Mouse (Mus musculus): Measurements from ENCODE around the gene Slc34a2. TPM values are rescaled to one million over a fixed set of nuclear protein-coding genes. Genes with fewer than 3 reads are reported as not detected.

The Slc34a2 gene
- not detected for total RNA-seq (2021)

GRCm38 (mm10) chr5:53037781-53038180, at the start of gene Slc34a2:
TSS of gene Slc34a2 (plus strand) at chr5:53038081.
- DNase-seq (ENCODE audit: extremely low spot score in 1 of 2, low spot score in 1 of 2): no peak

DNA sequence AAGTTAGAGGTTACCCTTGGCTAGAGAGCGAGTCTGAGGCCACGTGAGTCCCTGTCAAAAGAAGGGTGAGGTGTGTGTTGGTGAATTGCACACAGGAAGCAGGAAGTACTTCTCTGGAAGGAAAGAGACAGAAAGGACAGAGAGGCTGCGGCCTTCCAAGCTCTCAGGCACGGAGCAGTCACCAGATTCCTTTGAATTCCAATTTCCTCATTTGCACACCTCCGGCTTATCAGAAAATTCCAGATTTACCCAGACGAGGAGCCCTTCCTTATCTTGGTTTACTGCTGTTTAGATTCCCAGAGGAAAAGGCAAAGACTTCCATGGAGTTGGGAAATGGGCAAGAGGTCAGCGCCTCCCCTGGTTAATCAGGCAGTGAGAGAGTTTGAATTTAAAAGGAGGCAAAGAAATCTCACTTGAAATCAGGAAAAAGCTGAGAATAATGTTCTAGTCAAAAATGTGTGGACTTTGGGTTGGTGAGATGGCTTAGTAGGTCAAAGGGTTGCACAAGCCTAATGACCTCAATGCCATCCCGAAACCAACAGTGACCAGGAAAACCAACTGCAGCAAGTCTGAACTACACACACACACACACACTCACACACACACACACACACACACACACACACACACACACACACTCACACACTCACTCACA, 47.1 kb upstream of the Slc34a2 start:
- no peak for DNase-seq (ENCODE audit: extremely low spot score in 1 of 2, low spot score in 1 of 2)

DNA sequence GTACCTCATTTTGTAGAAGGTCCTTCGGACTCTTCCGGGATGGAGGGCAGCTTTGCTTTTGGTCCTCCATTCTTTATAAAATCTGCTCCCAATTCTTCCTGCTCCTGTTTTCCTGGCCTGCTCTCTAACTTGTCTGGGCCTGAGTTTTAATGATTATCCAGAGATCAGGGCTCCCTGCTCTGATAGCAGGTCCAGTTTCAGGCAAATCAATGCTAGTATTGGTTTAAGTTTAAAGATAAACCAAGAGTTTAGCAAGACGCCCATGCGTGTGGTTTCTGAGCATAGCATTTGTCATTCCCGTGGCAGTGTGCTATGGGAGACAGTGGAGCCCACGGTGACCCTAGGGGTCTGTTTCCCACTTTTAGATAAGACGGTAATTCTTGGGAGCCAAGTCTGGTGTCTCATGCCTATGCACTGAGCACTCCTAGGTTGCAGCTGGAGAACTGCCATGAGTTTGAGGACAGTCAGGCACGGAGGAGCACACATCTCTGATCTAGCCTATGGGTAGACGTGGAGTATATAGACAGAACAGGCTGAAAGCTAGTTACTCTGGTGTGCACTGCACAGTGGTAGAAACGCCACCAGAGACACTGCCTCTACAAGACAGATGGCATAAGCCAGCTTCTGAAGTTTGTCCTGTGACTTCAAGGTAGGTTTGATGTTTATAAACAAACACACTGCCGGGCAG, 45.5 kb upstream of the Slc34a2 start:
- no peak for DNase-seq (ENCODE audit: extremely low spot score in 1 of 2, low spot score in 1 of 2)

DNA sequence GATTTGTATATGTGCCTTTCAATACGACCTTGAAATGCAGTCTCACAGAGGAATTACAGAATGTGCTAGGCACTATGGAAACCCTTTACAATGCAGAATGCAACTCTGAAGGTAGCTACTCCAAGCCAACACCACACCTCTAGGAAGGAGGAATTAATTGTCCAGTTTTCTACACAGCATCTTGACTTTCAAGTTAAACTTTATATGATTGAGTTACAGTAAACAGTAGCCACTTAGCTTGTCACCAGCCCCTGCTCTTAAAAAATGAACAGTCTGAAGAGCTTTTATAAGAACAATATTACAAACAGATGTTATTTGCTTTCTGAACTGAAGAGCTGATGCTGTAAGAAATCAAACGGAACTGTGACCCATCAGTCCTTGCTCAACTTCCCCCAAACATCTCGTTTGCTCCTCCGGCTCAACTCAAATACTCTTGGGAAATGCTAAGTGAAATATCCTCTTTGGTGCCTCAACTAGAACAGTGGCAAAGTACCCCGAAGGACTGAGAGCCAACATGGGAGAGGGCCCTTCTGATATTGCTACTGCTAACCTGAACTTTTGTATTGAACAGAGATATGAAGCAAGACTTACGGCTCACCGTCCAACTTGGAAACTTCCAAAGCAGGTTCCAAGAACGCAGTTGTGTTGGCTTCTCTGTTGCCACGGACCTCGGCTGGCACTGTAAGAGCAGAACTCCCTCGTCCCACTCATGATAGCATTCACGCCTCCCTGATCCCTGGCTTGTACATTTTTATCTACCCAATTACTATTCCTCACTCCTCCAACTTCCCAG, 44.2 kb upstream of the Slc34a2 start:
- no peak for DNase-seq (ENCODE audit: extremely low spot score in 1 of 2, low spot score in 1 of 2)

- DNase-seq (ENCODE audit: extremely low spot score in 1 of 2, low spot score in 1 of 2): no peak
These were observed 42.4 kb upstream of the Slc34a2 start for GRCm38 (mm10) chr5:52995461-52995860.

GRCm38 (mm10) chr5:52996145-52996544, 41.7 kb upstream of the Slc34a2 start:
- no peak for DNase-seq (ENCODE audit: extremely low spot score in 1 of 2, low spot score in 1 of 2)

DNA sequence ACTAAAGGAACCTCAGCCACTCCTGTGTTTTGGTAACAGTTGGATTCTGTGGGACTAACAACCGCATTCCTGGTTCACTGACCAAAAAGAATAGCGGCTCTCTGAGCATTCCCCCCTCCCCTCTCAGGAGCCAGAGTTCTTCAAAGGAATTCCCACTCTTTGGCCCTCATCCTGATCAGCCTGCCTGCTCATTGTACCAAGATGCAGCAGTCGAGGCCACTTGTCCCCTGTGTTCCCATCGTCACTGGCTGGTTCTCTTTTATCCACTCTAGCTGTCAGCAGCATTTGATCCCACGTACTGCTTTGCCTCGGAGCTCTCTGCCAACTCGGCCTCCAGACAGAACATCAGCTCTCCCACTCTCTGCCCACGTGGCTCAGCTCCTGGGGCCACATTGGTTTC, 41.3 kb upstream of the Slc34a2 start:
- no peak for DNase-seq (ENCODE audit: extremely low spot score in 1 of 2, low spot score in 1 of 2)

DNA sequence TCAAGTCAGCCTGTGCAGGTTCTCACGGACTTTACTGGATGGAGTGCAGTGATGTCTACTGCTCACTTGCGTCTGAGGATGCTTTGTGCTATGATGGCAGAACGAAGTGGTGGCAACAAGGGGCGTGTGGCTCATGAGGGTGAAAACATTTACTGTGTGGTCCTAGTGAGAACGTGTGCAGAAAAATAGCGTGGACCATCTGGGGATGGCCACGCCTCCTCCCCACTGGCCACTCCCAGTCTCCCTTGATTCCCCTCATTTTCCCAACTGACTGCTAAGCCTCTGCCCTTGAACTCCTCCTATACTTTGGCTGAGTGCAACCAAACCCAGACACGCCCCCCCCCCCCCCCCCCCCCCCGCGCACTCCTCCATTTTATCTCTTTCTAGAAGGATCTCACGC, 40.8 kb upstream of the Slc34a2 start:
- no peak for DNase-seq (ENCODE audit: extremely low spot score in 1 of 2, low spot score in 1 of 2)

DNA sequence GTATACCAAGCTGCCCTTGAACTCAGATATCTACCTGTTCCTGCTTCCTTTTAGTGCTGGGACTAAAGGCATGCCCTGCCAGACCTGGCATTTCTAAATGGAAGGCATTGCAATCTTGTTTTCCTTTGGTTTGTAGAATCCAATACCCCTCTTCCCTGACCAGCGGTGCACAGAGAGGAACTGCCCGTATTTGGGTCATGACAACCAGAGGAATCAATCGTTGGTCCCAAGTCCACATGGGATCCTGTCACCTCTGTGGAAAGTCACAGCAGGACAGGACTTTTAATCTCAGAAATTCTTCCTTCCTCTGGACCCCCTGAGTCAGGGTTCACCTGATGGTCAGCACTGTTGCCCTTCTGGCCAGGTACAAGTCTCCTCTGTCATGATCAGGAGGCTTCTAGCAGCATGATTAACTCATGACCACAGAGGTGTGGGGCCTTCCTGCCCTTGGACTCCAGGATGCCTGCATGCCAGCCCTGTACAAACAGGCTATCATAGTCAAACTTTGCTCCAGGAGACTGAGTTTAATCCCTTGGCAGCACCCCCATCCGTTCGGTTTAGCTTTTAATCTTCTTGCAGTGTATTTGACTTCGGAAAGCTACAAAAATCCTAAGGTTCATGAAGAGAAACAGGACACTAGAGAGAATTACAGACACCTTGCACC, 39.7 kb upstream of the Slc34a2 start:
- no peak for DNase-seq (ENCODE audit: extremely low spot score in 1 of 2, low spot score in 1 of 2)

GRCm38 (mm10) chr5:53000169-53000872, 37.6 kb upstream of the Slc34a2 start:
- DNase-seq (ENCODE audit: extremely low spot score in 1 of 2, low spot score in 1 of 2): no peak

DNA sequence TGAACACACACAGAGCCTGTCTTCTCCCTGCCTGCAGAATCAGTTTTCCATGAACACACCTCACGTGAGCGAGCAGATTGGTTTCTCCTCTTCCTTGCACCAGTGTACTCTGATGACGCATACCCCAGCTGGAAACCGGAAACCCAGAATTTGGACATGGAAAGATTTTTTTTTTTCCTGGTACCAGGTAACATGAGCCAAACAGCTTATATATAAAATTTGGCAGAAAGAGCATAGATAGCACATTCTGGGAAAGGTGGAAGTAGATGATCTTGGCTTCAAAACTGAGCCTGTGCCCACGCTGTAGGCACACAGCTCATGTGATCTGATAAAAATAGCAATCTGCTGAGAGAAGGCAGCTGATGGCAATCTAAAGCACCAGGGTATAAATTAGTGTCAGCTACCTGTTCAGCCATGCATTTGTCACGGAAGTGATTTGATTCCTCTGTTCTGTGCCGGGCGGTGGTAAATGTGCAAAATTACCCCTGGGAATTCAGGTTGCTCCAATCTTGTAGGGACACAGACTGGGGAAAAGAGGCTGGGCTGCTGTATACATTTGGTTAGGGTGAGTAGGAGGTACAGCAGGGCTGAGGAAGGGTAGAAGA, 35.2 kb upstream of the Slc34a2 start:
- peak; percentile 14 to 15 for DNase-seq (ENCODE audit: extremely low spot score in 1 of 2, low spot score in 1 of 2)

GRCm38 (mm10) chr5:53003495-53003894, 34.4 kb upstream of the Slc34a2 start:
- no peak for DNase-seq (ENCODE audit: extremely low spot score in 1 of 2, low spot score in 1 of 2)

- DNase-seq (ENCODE audit: extremely low spot score in 1 of 2, low spot score in 1 of 2): no peak
These were observed 33.9 kb upstream of the Slc34a2 start for GRCm38 (mm10) chr5:53003981-53004380.

DNA sequence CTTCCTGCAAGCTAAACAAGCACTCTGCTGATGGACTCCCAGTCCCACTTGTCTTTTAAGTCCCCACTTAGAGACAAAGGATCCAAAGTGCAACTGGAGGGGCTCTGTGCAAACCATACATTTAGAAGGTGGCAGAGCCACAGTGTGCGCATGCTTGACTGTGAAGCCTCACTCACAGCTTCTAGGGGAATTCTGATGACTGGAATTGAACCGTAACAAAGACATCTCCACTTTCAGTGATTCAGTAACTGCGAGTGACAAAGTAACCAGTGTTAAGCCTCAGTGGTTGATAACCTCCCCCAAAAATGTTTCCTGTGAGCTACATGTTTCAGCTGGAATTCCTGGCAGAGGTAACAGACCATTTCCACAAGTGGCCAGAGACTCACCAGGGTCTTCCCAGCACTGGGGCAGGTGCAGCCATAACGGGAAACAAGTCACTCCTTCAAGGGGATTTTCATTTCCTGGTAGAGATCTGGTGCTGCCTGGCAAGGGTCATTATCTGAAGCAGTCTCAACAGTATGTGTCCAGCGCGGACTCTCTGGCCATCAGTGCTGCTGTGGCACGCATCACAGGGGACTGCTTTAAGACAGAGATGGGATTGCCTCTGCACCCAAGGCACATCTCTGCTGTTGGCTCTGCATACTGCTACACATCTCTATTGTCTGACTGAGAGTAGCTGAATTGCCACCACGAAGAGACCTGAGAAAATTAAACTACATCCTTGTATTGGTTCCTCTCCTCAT, 28.7 kb upstream of the Slc34a2 start:
- no peak for DNase-seq (ENCODE audit: extremely low spot score in 1 of 2, low spot score in 1 of 2)

DNA sequence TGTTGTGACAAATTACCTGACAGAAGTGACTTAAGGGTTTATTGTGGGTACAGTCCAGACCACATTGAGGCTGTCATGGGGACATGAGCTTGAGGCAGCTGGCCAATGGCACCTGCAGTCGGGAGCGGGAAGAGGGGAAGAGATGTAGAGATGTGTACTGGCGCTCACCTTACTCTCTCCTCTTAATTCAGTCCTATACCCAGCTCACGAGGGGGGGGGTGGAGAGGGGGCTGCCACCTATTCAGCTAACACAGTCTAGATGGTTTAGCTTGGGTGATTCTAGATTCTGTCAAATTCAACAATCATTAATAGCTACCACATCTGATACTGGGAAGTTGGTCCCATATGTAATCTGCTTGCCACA, 28.1 kb upstream of the Slc34a2 start:
- no peak for DNase-seq (ENCODE audit: extremely low spot score in 1 of 2, low spot score in 1 of 2)

- DNase-seq (ENCODE audit: extremely low spot score in 1 of 2, low spot score in 1 of 2): no peak
These were observed 26.6 kb upstream of the Slc34a2 start for GRCm38 (mm10) chr5:53011327-53011726.

- DNase-seq (ENCODE audit: extremely low spot score in 1 of 2, low spot score in 1 of 2): no peak
These were observed 21.3 kb upstream of the Slc34a2 start for GRCm38 (mm10) chr5:53016606-53017005.

- DNase-seq (ENCODE audit: extremely low spot score in 1 of 2, low spot score in 1 of 2): no peak
These were observed 19.6 kb upstream of the Slc34a2 start for GRCm38 (mm10) chr5:53018316-53018715.

DNA sequence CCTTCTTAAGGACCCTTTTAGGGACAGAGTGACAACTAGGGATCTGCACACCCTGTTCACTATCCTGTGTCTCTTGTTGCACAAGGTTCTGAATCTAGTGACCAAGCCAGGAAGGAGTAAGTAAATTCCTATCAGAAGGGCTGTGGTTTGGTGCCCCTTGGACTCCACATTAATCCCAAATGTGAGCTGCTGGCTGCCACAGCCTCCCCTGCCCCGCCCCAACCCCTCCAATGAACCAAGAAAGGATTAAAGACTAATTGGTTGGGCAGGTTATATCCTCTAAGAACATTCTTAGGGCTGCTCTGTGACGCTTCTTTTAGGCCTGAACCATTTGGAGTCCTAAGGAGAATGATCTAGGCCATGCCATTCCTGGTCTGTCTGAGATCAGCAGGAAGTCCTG, 14.4 kb upstream of the Slc34a2 start:
- no peak for DNase-seq (ENCODE audit: extremely low spot score in 1 of 2, low spot score in 1 of 2)

Data from layer of hippocampus, postnatal 25 days (tissue).